Mouse (Mus musculus) midbrain, embryonic 12.5 days (tissue): ENCODE measurements around the gene Card19. TPM values are rescaled to one million over a fixed set of nuclear protein-coding genes. Genes with fewer than 3 reads are reported as not detected.

Experiments used
- ATAC-seq: fragments of 200-750 bp; cut with Nextera tagmentation; 2 replicates; pipeline ENCODE4 v1.8.0; 2017; ENCODE audit warnings: low read depth, moderate TSS enrichment, moderate library complexity; ENCODE audit not compliant: low FRiP score
- H3K27ac ChIP-seq: fragments of 300-500 bp; sonication (generic); replicated peaks from 2 replicates; pipeline ENCODE4 v1.5.1; 2016; ENCODE audit warnings: mild to moderate bottlenecking
- H3K27me3 ChIP-seq: fragments of 300-500 bp; sonication (generic); 2 replicates; pipeline ENCODE4 v1.6.1; 2016; ENCODE audit warnings: mild to moderate bottlenecking
- H3K36me3 ChIP-seq: fragments of 300-500 bp; sonication (generic); 2 replicates; pipeline ENCODE4 v1.6.1; 2016
- H3K4me1 ChIP-seq: fragments of 300-500 bp; sonication (generic); 2 replicates; pipeline ENCODE4 v1.6.1; 2016
- H3K4me2 ChIP-seq: fragments of 300-500 bp; sonication (generic); replicated peaks from 2 replicates; pipeline ENCODE4 v1.6.1; 2016; ENCODE audit warnings: mild to moderate bottlenecking, moderate library complexity
- H3K4me3 ChIP-seq: fragments of 300-500 bp; sonication (generic); 2 replicates; pipeline ENCODE4 v1.5.1; 2016; ENCODE audit warnings: mild to moderate bottlenecking
- H3K9ac ChIP-seq: fragments of 300-500 bp; sonication (generic); replicated peaks from 2 replicates; pipeline ENCODE4 v1.6.1; 2016; ENCODE audit warnings: mild to moderate bottlenecking, moderate library complexity
- H3K9me3 ChIP-seq: fragments of 300-500 bp; sonication (generic); 2 replicates; pipeline ENCODE4 v1.6.1; 2016; ENCODE audit warnings: mild to moderate bottlenecking
- WGBS: fragments of 180-500 bp; shearing (Covaris S2); methylation state at CpG from one replicate; pipeline ENCODE4 v1.1.7; 2016; 5-methylcytosine and 5-hydroxymethylcytosine counted together
- polyA plus RNA-seq: library from polyadenylated mRNA; unstranded; fragments of >200 nt; fragmentation: Nextera tagmentation; extraction: Ambion mirVana; gene quantifications from 2 replicates; pipeline ENCODE4 v1.2.1, GENCODE M21; 2016

Gene Card19
- polyA plus RNA-seq, 1 experiment from 2014 or later, result 18.2 TPM

DNA sequence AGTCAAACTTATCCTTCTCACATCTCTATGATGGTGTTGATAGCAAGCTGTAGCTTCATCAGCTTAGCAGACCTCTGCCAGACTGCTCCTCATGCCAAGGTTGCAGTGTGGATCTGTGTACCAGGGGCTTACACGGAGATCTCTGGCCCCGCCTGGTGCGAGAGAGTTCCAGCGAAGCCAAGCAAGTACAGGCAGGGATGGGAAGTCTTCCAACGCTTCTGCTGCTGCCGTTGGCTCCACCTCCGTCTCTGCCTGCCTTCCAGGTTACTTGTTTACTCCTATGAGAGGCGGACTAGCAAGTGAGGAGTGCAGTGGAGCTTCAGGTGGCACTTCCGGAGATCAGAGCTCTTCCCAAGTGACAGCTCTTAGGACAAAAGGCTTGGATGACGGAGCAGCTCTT, 8.5 kb upstream of the Card19 start:
- no peak overlapping the region for H3K27ac ChIP-seq
- no peak overlapping the region for H3K4me3 ChIP-seq
- H3K9ac ChIP-seq, result no peak overlapping the region; the same call in 1 of the 2 replicates
- ATAC-seq, result no peak
- no peaks in the 10 kb centered on the region for H3K36me3 ChIP-seq
- WGBS, result 20% methylated on average over 10 of the region's 10 CpGs
- no peak overlapping the region for H3K4me2 ChIP-seq
- peaks cover 15% of the 10 kb centered on the region; the same call in 1 of the 2 replicates for H3K27me3 ChIP-seq
- H3K4me1 ChIP-seq, result no peaks in the 10 kb centered on the region
- H3K9me3 ChIP-seq, result no peaks in the 10 kb centered on the region; the same call in 1 of the 2 replicates

- H3K36me3 ChIP-seq, result no peaks in the 10 kb centered on the region
- H3K27me3 ChIP-seq, result peaks cover 38% of the 10 kb centered on the region
- no peaks in the 10 kb centered on the region; the same call in 1 of the 2 replicates for H3K9me3 ChIP-seq
- H3K9ac ChIP-seq, result no peak overlapping the region
- no peak overlapping the region for H3K4me2 ChIP-seq
- WGBS, result 20% methylated on average over 5 of the region's 5 CpGs
- ATAC-seq, result no peak
- H3K4me3 ChIP-seq, result no peak overlapping the region
- peaks cover 7% of the 10 kb centered on the region; the same call in 1 of the 2 replicates for H3K4me1 ChIP-seq
- H3K27ac ChIP-seq, result no peak overlapping the region
These were observed 5.1 kb upstream of the Card19 start for GRCm38 (mm10) chr13:49220912-49221311.

DNA sequence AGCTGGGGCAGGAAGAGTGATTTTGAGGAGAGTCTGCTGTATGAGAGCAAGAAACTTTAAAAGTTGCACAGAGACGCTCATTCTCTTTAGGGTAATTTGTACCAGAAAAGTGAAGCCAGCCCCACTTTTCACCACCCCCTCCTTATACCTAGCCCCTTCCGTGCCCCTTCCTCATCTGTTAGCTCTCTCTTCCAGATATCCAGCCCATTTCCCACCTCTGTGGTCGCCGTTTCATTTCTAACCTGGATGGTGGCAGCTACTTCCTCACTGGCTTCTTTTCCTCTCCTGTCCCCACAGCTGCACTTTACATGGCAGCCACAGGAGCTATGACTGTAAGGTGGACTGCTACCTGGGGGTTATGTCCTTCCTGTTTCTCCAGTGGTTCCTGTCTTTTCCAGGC, 3.5 kb upstream of the Card19 start:
- H3K27me3 ChIP-seq, result peaks cover 49% of the 10 kb centered on the region
- no peak for ATAC-seq
- no peaks in the 10 kb centered on the region for H3K36me3 ChIP-seq

DNA sequence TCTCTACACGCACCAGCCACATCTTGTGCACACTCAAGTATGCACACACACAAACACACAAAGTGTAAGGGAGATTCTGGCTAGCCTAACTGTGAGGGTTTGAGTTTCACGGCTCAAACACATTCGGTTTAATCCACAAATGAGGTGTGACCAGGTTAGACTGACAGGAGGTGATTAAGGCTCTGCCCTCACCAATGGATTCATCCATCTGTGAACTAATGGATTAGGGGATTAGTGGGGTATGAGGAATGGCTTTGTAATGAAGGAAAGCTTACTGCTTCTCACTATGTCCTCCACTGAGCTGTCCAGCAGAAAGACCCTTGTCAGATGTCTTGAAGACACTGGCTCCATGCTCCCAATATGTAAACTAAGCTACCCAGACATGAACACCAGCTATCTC, 2.8 kb upstream of the Card19 start:
- WGBS, result 37% methylated on average over 3 of the region's 3 CpGs
- Histone ChIP-seq H3K27ac (no peak overlapping the region), H3K27me3 (peaks cover 45% of the 10 kb centered on the region), H3K4me2 (no peak overlapping the region), H3K4me3 (no peak overlapping the region), H3K9me3 (no peaks in the 10 kb centered on the region; the same call in 1 of the 2 replicates), H3K9ac (no peak overlapping the region), H3K36me3 (no peaks in the 10 kb centered on the region), H3K4me1 (peaks cover 14% of the 10 kb centered on the region; the same call in 1 of the 2 replicates)
- no peak for ATAC-seq

More for the DNA sequence above, 3.5 kb upstream of the Card19 start:
- WGBS, result 91% methylated on average over 4 of the region's 4 CpGs
- Histone ChIP-seq H3K4me3 (no peak overlapping the region), H3K4me1 (peaks cover 14% of the 10 kb centered on the region; the same call in 1 of the 2 replicates), H3K4me2 (no peak overlapping the region), H3K27ac (no peak overlapping the region), H3K9me3 (no peaks in the 10 kb centered on the region; the same call in 1 of the 2 replicates), H3K9ac (no peak overlapping the region)

- WGBS, result 62% methylated on average over 9 of the region's 9 CpGs
- Histone ChIP-seq H3K4me3 (0 out of 2 replicates have a peak overlapping the region, but pooled peaks have one; percentile 0), H3K36me3 (no peaks in the 10 kb centered on the region), H3K27ac (no peak overlapping the region), H3K9me3 (no peaks in the 10 kb centered on the region; the same call in 1 of the 2 replicates), H3K9ac (no peak overlapping the region), H3K27me3 (peaks cover 48% of the 10 kb centered on the region), H3K4me1 (peaks cover 22% of the 10 kb centered on the region; the same call in 1 of the 2 replicates), H3K4me2 (no peak overlapping the region)
- no peak for ATAC-seq
These were observed 1.1 kb upstream of the Card19 start for GRCm38 (mm10) chr13:49216808-49217561.

DNA sequence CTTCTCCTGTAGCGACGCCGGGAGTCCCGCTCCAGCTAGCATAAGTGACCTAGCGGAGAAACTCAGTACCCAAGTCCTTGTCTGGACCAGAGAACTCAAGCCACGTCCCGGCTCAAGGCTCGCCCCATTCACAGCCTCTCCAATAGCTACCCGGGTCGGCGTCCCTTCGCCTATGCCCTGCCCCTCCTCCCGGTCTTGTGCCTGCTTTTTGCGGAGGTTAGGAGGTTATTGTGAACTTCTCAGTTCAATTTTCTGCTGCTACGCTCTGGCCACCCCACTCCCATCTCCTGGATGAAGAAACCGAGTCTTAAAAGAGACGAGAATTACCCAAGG, 349 bp upstream of the Card19 start:
- H3K27me3 ChIP-seq, result peaks cover 48% of the 10 kb centered on the region
- H3K36me3 ChIP-seq, result no peaks in the 10 kb centered on the region
- H3K4me2 ChIP-seq, result peak overlapping the region; percentile 97
- H3K9me3 ChIP-seq, result no peaks in the 10 kb centered on the region; the same call in 1 of the 2 replicates
- peak overlapping the region; percentile 79 for H3K4me3 ChIP-seq
- H3K9ac ChIP-seq, result peak overlapping the region; percentile 71
- peaks cover 29% of the 10 kb centered on the region for H3K4me1 ChIP-seq
- 1% methylated on average over 17 of the region's 17 CpGs for WGBS
- no peak; the same call in 1 of the 2 replicates for ATAC-seq
- no peak overlapping the region for H3K27ac ChIP-seq

- Histone ChIP-seq H3K4me1 (peaks cover 29% of the 10 kb centered on the region), H3K4me2 (peak overlapping the region; percentile 97), H3K27ac (no peak overlapping the region), H3K36me3 (no peaks in the 10 kb centered on the region), H3K27me3 (peaks cover 44% of the 10 kb centered on the region), H3K4me3 (peak overlapping the region; percentile 79), H3K9ac (peak overlapping the region; percentile 71), H3K9me3 (no peaks in the 10 kb centered on the region)
- ATAC-seq, result no peak
- WGBS, result 13% methylated on average over 5 of the region's 5 CpGs
These were observed 721 bp downstream of the Card19 start for GRCm38 (mm10) chr13:49215128-49215503.

GRCm38 (mm10) chr13:49214454-49214853, 1.4 kb downstream of the Card19 start:
- Histone ChIP-seq H3K4me1 (peaks cover 29% of the 10 kb centered on the region), H3K27ac (no peak overlapping the region), H3K27me3 (peaks cover 44% of the 10 kb centered on the region), H3K4me2 (0 out of 2 replicates have a peak overlapping the region, but pooled peaks have one; percentile 97), H3K36me3 (no peaks in the 10 kb centered on the region), H3K9me3 (no peaks in the 10 kb centered on the region), H3K4me3 (no peak overlapping the region), H3K9ac (no peak overlapping the region)
- ATAC-seq, result no peak
- 78% methylated on average over 3 of the region's 3 CpGs for WGBS

GRCm38 (mm10) chr13:49213531-49213932, 2.3 kb downstream of the Card19 start:
- ATAC-seq, result no peak
- Histone ChIP-seq H3K9ac (no peak overlapping the region), H3K9me3 (no peaks in the 10 kb centered on the region), H3K27me3 (peaks cover 44% of the 10 kb centered on the region), H3K27ac (no peak overlapping the region), H3K4me3 (no peak overlapping the region), H3K36me3 (no peaks in the 10 kb centered on the region), H3K4me1 (peaks cover 26% of the 10 kb centered on the region), H3K4me2 (no peak overlapping the region)
- WGBS, result 60% methylated on average over 4 of the region's 4 CpGs

DNA sequence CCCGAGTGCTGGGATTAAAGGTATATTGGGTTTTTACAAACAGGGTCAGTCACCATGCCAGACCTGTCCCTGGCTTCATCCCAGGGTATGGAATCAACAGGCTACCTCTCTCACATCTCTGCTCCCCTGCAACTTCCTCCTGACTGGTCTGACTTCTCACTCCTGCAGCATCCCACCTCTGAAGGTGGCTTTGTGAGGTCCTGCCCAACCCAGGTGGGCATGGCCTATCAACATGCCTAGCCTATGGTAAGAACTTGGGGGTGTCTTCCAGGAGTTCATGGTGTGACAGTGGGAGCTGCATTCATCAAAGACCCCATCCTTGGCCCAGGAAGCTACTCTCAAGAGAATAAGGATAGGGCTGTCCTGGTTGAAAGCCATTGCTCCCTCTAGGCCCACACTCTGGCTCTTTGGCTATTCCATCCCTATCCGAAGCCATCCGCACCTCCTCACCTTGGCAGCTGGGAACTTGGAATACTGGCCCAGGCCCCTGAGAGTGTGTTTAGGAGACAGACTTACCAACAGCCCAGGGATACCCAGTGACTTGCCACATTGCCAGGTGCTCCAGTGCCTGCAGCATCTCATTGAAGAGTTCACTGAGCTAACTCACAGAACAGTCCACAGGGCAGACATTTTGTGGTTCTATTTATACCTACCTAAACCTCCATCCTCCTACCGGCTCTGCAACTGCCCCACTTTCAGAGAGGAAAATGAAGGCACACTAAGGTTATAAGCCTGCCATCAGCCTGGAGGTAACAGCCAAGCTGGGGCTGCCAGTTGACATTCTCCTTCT, 2.9 kb downstream of the Card19 start:
- Histone ChIP-seq H3K4me1 (peaks cover 26% of the 10 kb centered on the region), H3K4me3 (no peak overlapping the region), H3K4me2 (no peak overlapping the region), H3K27me3 (peaks cover 41% of the 10 kb centered on the region), H3K27ac (no peak overlapping the region), H3K9ac (no peak overlapping the region), H3K9me3 (no peaks in the 10 kb centered on the region), H3K36me3 (no peaks in the 10 kb centered on the region)
- ATAC-seq, result no peak
- WGBS, result 78% methylated on average over 4 of the region's 4 CpGs

GRCm38 (mm10) chr13:49209306-49209705, 6.5 kb downstream of the Card19 start:
- H3K9me3 ChIP-seq, result no peaks in the 10 kb centered on the region
- WGBS, result 59% methylated on average over 7 of the region's 7 CpGs
- H3K4me3 ChIP-seq, result no peak overlapping the region
- no peaks in the 10 kb centered on the region for H3K36me3 ChIP-seq
- no peak overlapping the region for H3K9ac ChIP-seq
- peaks cover 21% of the 10 kb centered on the region for H3K4me1 ChIP-seq
- H3K27ac ChIP-seq, result no peak overlapping the region
- H3K4me2 ChIP-seq, result no peak overlapping the region
- no peak for ATAC-seq
- peaks cover 17% of the 10 kb centered on the region for H3K27me3 ChIP-seq

DNA sequence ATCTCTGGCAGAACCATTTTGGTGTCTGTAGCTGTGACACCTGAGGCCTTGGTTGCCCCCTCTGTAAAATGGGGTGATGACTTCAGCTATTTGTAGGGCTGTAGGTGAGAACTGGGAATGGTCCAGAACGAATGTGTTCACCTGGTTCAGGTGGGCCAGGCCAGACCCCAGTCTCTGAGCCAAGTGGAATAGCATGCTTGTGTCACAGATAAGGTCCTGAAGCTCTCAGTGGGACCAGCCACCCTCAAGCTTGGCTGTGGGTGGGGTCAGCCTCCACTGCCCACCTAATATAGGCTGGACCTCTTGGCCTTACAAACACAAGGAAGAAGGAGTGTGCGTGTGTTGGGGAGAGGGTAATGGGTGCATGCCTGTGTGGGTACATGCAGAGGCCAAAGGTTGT, 9.5 kb downstream of the Card19 start:
- 95% methylated on average over 2 of the region's 2 CpGs for WGBS
- H3K4me1 ChIP-seq, result peaks cover 6% of the 10 kb centered on the region
- H3K27ac ChIP-seq, result no peak overlapping the region
- no peak overlapping the region for H3K4me3 ChIP-seq
- peaks cover 12% of the 10 kb centered on the region for H3K27me3 ChIP-seq
- H3K9ac ChIP-seq, result no peak overlapping the region
- no peaks in the 10 kb centered on the region for H3K9me3 ChIP-seq
- no peaks in the 10 kb centered on the region for H3K36me3 ChIP-seq
- no peak overlapping the region for H3K4me2 ChIP-seq
- no peak for ATAC-seq
